Mouse (Mus musculus) MEL (cell line): ENCODE results near the gene Lrp3. TPM values are rescaled to one million over a fixed set of nuclear protein-coding genes. Genes with fewer than 3 reads are reported as not detected.

Experiments used
- DNase-seq: peaks from one replicate; pipeline ENCODE4 v3.0.0; 2011; ENCODE audit warnings: low read depth, low spot score
- H3K27ac ChIP-seq: 2 replicates; pipeline ENCODE4 v1.5.1; 2012; ENCODE audit warnings: low read depth, mild to moderate bottlenecking, control low read depth, low read length, moderate library complexity; ENCODE audit not compliant: control insufficient read depth
- H3K27me3 ChIP-seq, 2 experiments: fragments of 150-350 bp in 1 of 2; sonication (generic) in 1 of 2; 2 replicates each; pipeline ENCODE4 v1.6.1; 2012; ENCODE audit warnings: low read length in 2 of 2, mild to moderate bottlenecking in 2 of 2, improper control_type of control experiment in 1 of 2, moderate library complexity in 1 of 2; ENCODE audit not compliant: insufficient read depth in 2 of 2, control insufficient read depth in 1 of 2
- H3K36me3 ChIP-seq, 2 experiments: 2 replicates each; pipeline ENCODE4 v1.6.1; 2012 to 2014; ENCODE audit warnings: low read length in 2 of 2, improper control_type of control experiment in 1 of 2, inconsistent platforms in 1 of 2, mild to moderate bottlenecking in 1 of 2; ENCODE audit not compliant: insufficient read depth in 2 of 2, control insufficient read depth in 1 of 2
- H3K4me1 ChIP-seq, 2 experiments: fragments of 150-350 bp in 1 of 2; sonication (generic) in 1 of 2; 2 replicates each; pipeline ENCODE4 v1.6.1; 2012; ENCODE audit warnings: low read length in 2 of 2, improper control_type of control experiment in 1 of 2, mild to moderate bottlenecking in 1 of 2; ENCODE audit not compliant: insufficient read depth in 2 of 2, control insufficient read depth in 1 of 2
- H3K4me3 ChIP-seq, 2 experiments: fragments of 150-350 bp in 1 of 2; sonication (generic) in 1 of 2; 2 replicates each; pipeline ENCODE4 v1.5.1; 2012; ENCODE audit warnings: low read depth in 2 of 2, low read length in 2 of 2, mild to moderate bottlenecking in 2 of 2, moderate library complexity in 2 of 2, control low read depth in 1 of 2, improper control_type of control experiment in 1 of 2; ENCODE audit not compliant: control insufficient read depth in 1 of 2, insufficient read depth in 1 of 2
- H3K79me2 ChIP-seq: 2 replicates; pipeline ENCODE4 v1.6.1; 2012; ENCODE audit warnings: mild to moderate bottlenecking, low read length, moderate library complexity; ENCODE audit not compliant: control insufficient read depth, poor library complexity, insufficient read depth
- H3K9ac ChIP-seq: 2 replicates; pipeline ENCODE4 v1.6.1; 2012; ENCODE audit warnings: low read depth, mild to moderate bottlenecking, control low read depth, low read length, moderate library complexity; ENCODE audit not compliant: control insufficient read depth, poor library complexity, severe bottlenecking
- H3K9me3 ChIP-seq: fragments of 150-350 bp; sonication (generic); replicated peaks from 2 replicates; pipeline ENCODE4 v1.6.1; 2012; ENCODE audit warnings: mild to moderate bottlenecking, low read length, improper control_type of control experiment, moderate library complexity; ENCODE audit not compliant: insufficient read depth
- BHLHE40 ChIP-seq: IDR thresholded peaks from 2 replicates; pipeline ENCODE4 v1.6.1; 2012; ENCODE audit warnings: low read depth, mild to moderate bottlenecking, inconsistent platforms, low read length, improper control_type of control experiment, borderline replicate concordance
- CHD2 ChIP-seq: IDR thresholded peaks from 2 replicates; pipeline ENCODE4 v1.6.1; 2011; ENCODE audit warnings: low read length, improper control_type of control experiment
- E2F4 ChIP-seq: IDR thresholded peaks from 2 replicates; pipeline ENCODE4 v1.6.1; 2011; ENCODE audit warnings: low read depth, low read length, improper control_type of control experiment, borderline replicate concordance
- ELF1 ChIP-seq: IDR thresholded peaks from 2 replicates; pipeline ENCODE4 v1.6.1; 2014; ENCODE audit warnings: low read depth, mild to moderate bottlenecking, inconsistent platforms, low read length, improper control_type of control experiment, moderate library complexity
- EP300 ChIP-seq, 2 experiments: IDR thresholded peaks; 2 replicates each; pipeline ENCODE4 v1.6.1; 2011; ENCODE audit warnings: improper control_type of control experiment in 2 of 2, low read length in 2 of 2, low read depth in 1 of 2, mild to moderate bottlenecking in 1 of 2
- ETS1 ChIP-seq: IDR thresholded peaks from 2 replicates; pipeline ENCODE4 v1.6.1; 2012; ENCODE audit warnings: low read depth, mild to moderate bottlenecking, inconsistent platforms, low read length, improper control_type of control experiment, moderate library complexity
- HCFC1 ChIP-seq: IDR thresholded peaks from 2 replicates; pipeline ENCODE4 v1.6.1; 2012; ENCODE audit warnings: low read depth, mild to moderate bottlenecking, inconsistent platforms, low read length, improper control_type of control experiment, moderate library complexity
- MAFK ChIP-seq: IDR thresholded peaks from 2 replicates; pipeline ENCODE4 v1.6.1; 2011; ENCODE audit warnings: low read depth, mild to moderate bottlenecking, low read length, improper control_type of control experiment, borderline replicate concordance
- MEF2A ChIP-seq: IDR thresholded peaks from 2 replicates; pipeline ENCODE4 v1.6.1; 2014; ENCODE audit warnings: low read depth, mild to moderate bottlenecking, inconsistent platforms, low read length, improper control_type of control experiment; ENCODE audit not compliant: poor library complexity, insufficient replicate concordance, severe bottlenecking; ENCODE audit errors: extremely low read depth
- NELFE ChIP-seq: IDR thresholded peaks from 2 replicates; pipeline ENCODE4 v1.6.1; 2011; ENCODE audit warnings: low read depth, low read length, improper control_type of control experiment
- POLR2AphosphoS2 ChIP-seq: IDR thresholded peaks from 2 replicates; pipeline ENCODE4 v1.6.1; 2011; ENCODE audit warnings: low read length, improper control_type of control experiment
- RAD21 ChIP-seq: IDR thresholded peaks from 2 replicates; pipeline ENCODE4 v1.6.1; 2011; ENCODE audit warnings: mild to moderate bottlenecking, low read depth, low read length, improper control_type of control experiment
- SIN3A ChIP-seq: IDR thresholded peaks from 2 replicates; pipeline ENCODE4 v1.6.1; 2012; ENCODE audit warnings: low read length, improper control_type of control experiment, inconsistent platforms
- TAL1 ChIP-seq: IDR thresholded peaks from 2 replicates; pipeline ENCODE4 v1.6.1; 2012; ENCODE audit warnings: mild to moderate bottlenecking, inconsistent platforms, low read length, moderate library complexity, mixed read lengths
- TBP ChIP-seq: IDR thresholded peaks from 2 replicates; pipeline ENCODE4 v1.8.0; 2011; ENCODE audit warnings: low read depth, low read length, improper control_type of control experiment
- USF1 ChIP-seq: IDR thresholded peaks from 2 replicates; pipeline ENCODE4 v1.6.1; 2014; ENCODE audit warnings: low read depth, mild to moderate bottlenecking, inconsistent platforms, low read length, improper control_type of control experiment, moderate library complexity
- ZKSCAN1 ChIP-seq: IDR thresholded peaks from 2 replicates; pipeline ENCODE4 v1.6.1; 2012; ENCODE audit warnings: low read depth, mild to moderate bottlenecking, inconsistent platforms, low read length, improper control_type of control experiment, moderate library complexity
- polyA plus RNA-seq, 2 experiments: library from polyadenylated mRNA; stranded (reverse) in 1 of 2; unstranded in 1 of 2; fragments of >175 nt in 1 of 2; fragments of >200 nt in 1 of 2; gene quantifications; 2 replicates each; pipeline versions ENCODE4 v1.2.1 to v1.2.4; 2012; ENCODE audit warnings: low replicate concordance in 2 of 2, low read depth in 1 of 2; ENCODE audit not compliant: insufficient read length in 2 of 2, insufficient read depth in 1 of 2, missing spikeins in 1 of 2
- total RNA-seq: library from RNA; depleted of rRNA; stranded (reverse); fragments of 300-350 nt; gene quantifications from 2 replicates; pipeline ENCODE4 v1.2.3, GENCODE M21; 2012

Gene Lrp3
- total and polyA plus RNA-seq, 3 experiments, result not detected

DNA sequence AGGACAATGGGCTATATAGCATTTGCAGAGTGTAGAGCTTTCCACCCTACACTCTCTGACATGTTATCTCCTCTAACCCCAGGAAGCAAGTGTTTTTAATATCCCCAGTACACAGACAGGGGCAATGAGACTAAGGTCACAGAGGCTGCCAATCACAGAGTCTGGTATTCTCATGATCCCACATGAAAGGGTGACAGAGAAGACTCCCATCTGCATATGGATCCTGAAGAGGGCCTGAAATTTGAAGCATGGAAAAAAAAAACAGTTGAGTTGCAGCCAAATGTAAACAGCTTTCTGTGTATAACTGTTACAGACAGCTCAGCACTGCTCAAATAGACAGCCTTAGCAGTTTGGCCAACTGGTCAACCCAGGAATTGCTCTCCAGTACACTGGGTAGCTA is 15.5 kb downstream of the Lrp3 start:
- DNase-seq, result no peak
- TF ChIP-seq MAFK (no peak), E2F4 (no peak), NELFE (no peak), USF1 (no peak), TAL1 (no peak), TBP (no peak), HCFC1 (no peak), ZKSCAN1 (no peak), ELF1 (no peak), EP300 (IDR thresholded peaks at IDR 0.05; ENCODE audit: low read depth in 1 of 2, low read length in 2 of 2) (no peak), BHLHE40 (no peak)
- Histone ChIP-seq H3K27ac (no peak overlapping the region), H3K79me2 (no peaks in the 10 kb centered on the region), H3K36me3 (no peaks in the 10 kb centered on the region), H3K9me3 (no peaks in the 10 kb centered on the region), H3K27me3 (no peaks in the 10 kb centered on the region), H3K9ac (no peak overlapping the region), H3K4me1 (no peaks in the 10 kb centered on the region), H3K4me3 (no peak overlapping the region)

DNA sequence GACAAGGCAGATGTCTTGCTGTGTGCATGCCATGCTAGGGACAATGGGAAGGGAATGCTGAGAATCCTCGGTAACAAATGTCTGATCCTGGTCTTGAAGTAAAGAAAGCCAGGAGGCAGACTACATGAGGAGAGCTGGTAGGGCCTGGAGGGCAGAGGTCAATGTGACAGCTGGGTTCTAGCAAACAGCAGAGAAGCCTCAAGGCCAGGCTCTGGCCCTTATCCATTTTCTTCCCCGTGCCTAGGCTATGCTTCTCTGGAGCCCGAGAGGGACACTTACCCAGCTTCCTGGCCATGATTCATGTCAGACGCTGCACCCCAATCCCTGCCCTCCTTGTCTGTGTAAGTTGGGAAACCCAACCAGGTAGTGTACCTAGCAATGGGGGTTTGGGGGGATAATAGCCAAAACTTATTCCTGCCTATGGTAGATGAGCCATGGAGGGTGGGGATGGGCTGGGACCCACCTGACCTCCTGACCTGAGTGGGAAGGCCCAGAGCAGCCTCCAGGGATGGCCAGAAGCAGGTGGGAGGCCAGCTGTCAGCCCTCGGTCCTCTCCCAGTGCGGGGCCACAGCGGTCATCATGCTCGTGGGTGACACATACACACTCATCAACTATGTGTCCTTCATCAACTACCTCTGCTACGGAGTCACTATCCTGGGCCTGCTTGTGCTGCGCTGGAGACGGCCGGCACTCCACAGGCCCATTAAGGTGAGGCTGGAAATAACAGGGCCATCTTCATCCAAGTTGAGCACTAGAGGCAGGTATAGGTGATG is 16.1 kb downstream of the Lrp3 start:
- no peak overlapping the region for H3K9ac ChIP-seq
- H3K4me3 ChIP-seq, result no peak overlapping the region
- TF ChIP-seq TAL1, result no peak
- TF ChIP-seq SIN3A, result no peak
- no peak for TF ChIP-seq POLR2AphosphoS2
- no peak for TF ChIP-seq ZKSCAN1
- TF ChIP-seq MEF2A, result no peak
- no peaks in the 10 kb centered on the region for H3K79me2 ChIP-seq
- H3K27ac ChIP-seq, result no peak overlapping the region
- H3K27me3 ChIP-seq, result no peaks in the 10 kb centered on the region
- H3K4me1 ChIP-seq, result no peaks in the 10 kb centered on the region
- H3K36me3 ChIP-seq, result no peaks in the 10 kb centered on the region
- DNase-seq, result no peak
- H3K9me3 ChIP-seq, result no peaks in the 10 kb centered on the region

DNA sequence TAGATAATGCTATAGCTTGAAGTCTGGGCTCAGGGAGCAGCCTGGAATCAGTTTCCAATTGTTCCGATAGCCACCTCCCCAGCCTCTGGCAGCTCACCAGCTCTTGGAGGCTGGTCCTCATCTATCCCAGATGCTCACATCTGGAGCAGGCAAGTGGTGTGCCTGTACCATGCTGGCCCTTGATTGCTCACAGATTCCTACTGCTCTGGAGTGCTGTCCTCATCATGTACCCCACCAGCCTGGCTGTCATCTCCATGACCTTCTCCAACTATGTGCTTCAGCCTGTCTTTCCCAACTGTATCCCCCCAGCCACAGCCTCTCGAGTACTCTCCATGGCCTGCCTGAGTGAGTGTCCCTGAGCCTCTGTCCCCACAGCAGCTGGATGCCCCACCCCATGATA is 18.3 kb downstream of the Lrp3 start:
- Histone ChIP-seq H3K4me3 (no peak overlapping the region), H3K27ac (no peak overlapping the region), H3K27me3 (no peaks in the 10 kb centered on the region), H3K9me3 (no peaks in the 10 kb centered on the region), H3K4me1 (no peaks in the 10 kb centered on the region), H3K36me3 (no peaks in the 10 kb centered on the region), H3K9ac (no peak overlapping the region), H3K79me2 (no peaks in the 10 kb centered on the region)
- no peak for DNase-seq
- TF ChIP-seq RAD21 (no peak), ETS1 (no peak), CHD2 (no peak)
